Mouse (Mus musculus): ENCODE measurements around the gene Inpp4b.

GRCm38 (mm10) chr8:81880071-81880470 lies 537.7 kb downstream of the Inpp4b start:
- TF ChIP-seq CTCF (IDR thresholded peaks at IDR 0.05; ENCODE audit: low read depth) (no peak), EP300 (optimal IDR thresholded peaks at IDR 0.05) (no peak)

Measured in stomach, postnatal 0 days (tissue).